Mouse (Mus musculus) thymus, adult 2 months (tissue): ENCODE results near the gene Hus1b.

ENCODE experiments used
- CTCF ChIP-seq: fragments of 200-500 bp; IDR thresholded peaks from 2 replicates; pipeline ENCODE4 v1.5.1; 2012; ENCODE audit warnings: mild to moderate bottlenecking, control low read depth, low read length, moderate library complexity, borderline replicate concordance; ENCODE audit not compliant: control insufficient read depth, poor library complexity, insufficient read depth; ENCODE audit errors: extremely low read depth
- POLR2A ChIP-seq: fragments of 200-500 bp; IDR thresholded peaks from 2 replicates; pipeline ENCODE4 v1.6.1; 2012; ENCODE audit warnings: mild to moderate bottlenecking, low read length, control low read depth, moderate library complexity; ENCODE audit not compliant: control insufficient read depth, poor library complexity, insufficient read depth; ENCODE audit errors: extremely low read depth

DNA sequence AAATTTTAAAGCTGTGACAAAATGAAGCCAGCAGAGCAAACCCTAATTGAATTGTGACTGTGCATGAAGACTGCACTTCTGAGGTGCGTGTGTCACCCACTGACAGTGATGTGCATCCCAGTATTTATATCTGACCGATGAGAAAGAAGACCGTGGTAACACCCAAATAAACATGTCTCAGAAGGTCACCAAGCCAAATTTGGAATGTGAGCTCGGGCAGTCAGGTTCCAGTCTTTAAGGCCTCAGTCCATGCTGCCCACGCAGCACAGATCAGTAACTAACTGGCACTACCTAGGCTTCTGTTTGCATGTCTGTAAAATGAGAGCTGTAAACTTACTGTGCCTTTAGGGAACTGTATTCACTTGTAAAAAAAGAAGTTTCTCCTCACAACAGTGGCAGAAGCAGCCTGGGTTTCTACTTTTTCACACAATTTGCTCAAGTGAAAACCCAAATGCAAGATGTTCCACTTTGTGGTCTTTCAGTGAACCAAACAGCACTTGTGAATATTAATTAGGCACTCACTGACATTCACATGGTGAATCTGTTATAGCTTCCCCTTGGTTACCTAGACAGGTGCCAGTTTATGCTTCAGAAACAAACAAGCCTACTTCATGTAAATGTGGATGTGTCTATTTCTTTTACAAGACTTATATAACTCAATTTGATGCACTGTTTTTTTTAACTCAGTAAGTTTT lies 35.5 kb downstream of the Hus1b start:
- no peak for TF ChIP-seq CTCF
- TF ChIP-seq POLR2A = no peak
